Mouse (Mus musculus): ENCODE data around the gene Wdr81.
A peak's percentile ranks its signal among the peaks of the same experiment; 100 is the strongest.
"Not testable (repeated sequence)": the region's sequence is repeated elsewhere in the genome, so short reads cannot be mapped to it uniquely, and the experiment has no call there.

Gene Wdr81

GRCm38 (mm10) chr11:75460844-75461742 is 6.6 kb upstream of the Wdr81 start, which contains the start of gene Tlcd2:
Tlcd2 (plus strand) TSS chr11:75461715.
- DNase-seq, result peak; percentile 100

GRCm38 (mm10) chr11:75460103-75460843 is 5.8 kb upstream of the Wdr81 start:
- peak; percentile 92 to 93 for DNase-seq

- no peak for DNase-seq
These were observed 5.2 kb upstream of the Wdr81 start for GRCm38 (mm10) chr11:75459751-75460102.

- no peak for DNase-seq
These were observed 4.7 kb upstream of the Wdr81 start for GRCm38 (mm10) chr11:75459141-75459711.

GRCm38 (mm10) chr11:75458628-75459041 is 4.1 kb upstream of the Wdr81 start:
- no peak for DNase-seq

GRCm38 (mm10) chr11:75458169-75458568 is 3.7 kb upstream of the Wdr81 start:
- peak in 1 of 2 experiments; percentile 56 for DNase-seq

- DNase-seq, result no peak
These were observed 1.9 kb upstream of the Wdr81 start for GRCm38 (mm10) chr11:75456440-75456871.

GRCm38 (mm10) chr11:75455971-75456370 is 1.5 kb upstream of the Wdr81 start:
- not testable (repeated sequence) for DNase-seq

- DNase-seq, result no peak
These were observed 672 bp upstream of the Wdr81 start for GRCm38 (mm10) chr11:75455041-75455736.

GRCm38 (mm10) chr11:75452812-75453557 is 1.5 kb downstream of the Wdr81 start:
- peak in 1 of 2 experiments; percentile 29 for DNase-seq

GRCm38 (mm10) chr11:75452081-75452480 is 2.4 kb downstream of the Wdr81 start:
- DNase-seq, result peak in 1 of 2 experiments; percentile 21

- DNase-seq, result no peak
These were observed 3.6 kb downstream of the Wdr81 start for GRCm38 (mm10) chr11:75450936-75451335.

- peak; percentile 21 to 43 for DNase-seq
These were observed 4.1 kb downstream of the Wdr81 start for GRCm38 (mm10) chr11:75450304-75450908.

GRCm38 (mm10) chr11:75449695-75450094 is 4.8 kb downstream of the Wdr81 start:
- no peak for DNase-seq

- no peak for DNase-seq
These were observed 5.9 kb downstream of the Wdr81 start for GRCm38 (mm10) chr11:75448575-75448974.

GRCm38 (mm10) chr11:75443711-75444110 is 10.8 kb downstream of the Wdr81 start:
- DNase-seq, result no peak

GRCm38 (mm10) chr11:75441601-75442000 is 12.9 kb downstream of the Wdr81 start:
- no peak for DNase-seq

- DNase-seq, result no peak
These were observed 13.5 kb downstream of the Wdr81 start for GRCm38 (mm10) chr11:75441034-75441433.

GRCm38 (mm10) chr11:75439951-75440350 is 14.6 kb downstream of the Wdr81 start:
- DNase-seq, result no peak

GRCm38 (mm10) chr11:75439363-75439762 is 15.2 kb downstream of the Wdr81 start, which contains the start of gene Serpinf2:
Serpinf2 (minus strand) TSS chr11:75439591.
- DNase-seq, result no peak

GRCm38 (mm10) chr11:75438804-75439203 is 15.7 kb downstream of the Wdr81 start:
- no peak for DNase-seq

Measured in lung, postnatal 4 days (tissue).